Mouse (Mus musculus): Measurements from ENCODE around the gene Ube2g1. TPM values are rescaled to one million over a fixed set of nuclear protein-coding genes. Genes with fewer than 3 reads are reported as not detected.
"Not testable (repeated sequence)": the region's sequence is repeated elsewhere in the genome, so short reads cannot be mapped to it uniquely, and the experiment has no call there.

The Ube2g1 gene
- total RNA-seq, 2 experiments from 2014 or later: 44.1 to 44.7 TPM

- no peak for DNase-seq (ENCODE audit: low spot score in 2 of 2)
These were observed 79.6 kb downstream of the Ube2g1 start for GRCm38 (mm10) chr11:72686697-72687096.

GRCm38 (mm10) chr11:72688242-72688641, 81.2 kb downstream of the Ube2g1 start:
- TF ChIP-seq CTCF (conservative IDR thresholded peaks at IDR 0.05): no peak
- H3K27ac ChIP-seq: no peak overlapping the region
- H3K4me3 ChIP-seq: no peak overlapping the region
- DNase-seq (ENCODE audit: low spot score in 2 of 2): no peak

More at GRCm38 (mm10) chr11:72686697-72687096, 79.6 kb downstream of the Ube2g1 start:
- Histone ChIP-seq H3K27ac (no peak overlapping the region), H3K4me3 (no peak overlapping the region)
- no peak for TF ChIP-seq CTCF (conservative IDR thresholded peaks at IDR 0.05)

- Histone ChIP-seq H3K4me3 (peak overlapping the region; percentile 84), H3K27ac (no peak overlapping the region)
- no peak for DNase-seq (ENCODE audit: low spot score in 2 of 2)
- no peak for TF ChIP-seq CTCF (conservative IDR thresholded peaks at IDR 0.05)
These were observed 82.0 kb downstream of the Ube2g1 start for GRCm38 (mm10) chr11:72689115-72689514.

GRCm38 (mm10) chr11:72689551-72690510, 82.7 kb downstream of the Ube2g1 start, which contains the start of gene Ankfy1:
Gene Ankfy1 (plus strand): TSS chr11:72690006.
- H3K27ac ChIP-seq: peak within 1 kb of the TSS; percentile 97
- peak within 1 kb of the TSS; percentile 84 for H3K4me3 ChIP-seq
- no peak for TF ChIP-seq CTCF (conservative IDR thresholded peaks at IDR 0.05)
- peak; percentile 94 to 96 for DNase-seq (ENCODE audit: low spot score in 2 of 2)

GRCm38 (mm10) chr11:72692353-72692752, 85.3 kb downstream of the Ube2g1 start:
- no peak overlapping the region for H3K27ac ChIP-seq
- TF ChIP-seq CTCF (conservative IDR thresholded peaks at IDR 0.05): no peak
- no peak overlapping the region for H3K4me3 ChIP-seq
- no peak for DNase-seq (ENCODE audit: low spot score in 2 of 2)

GRCm38 (mm10) chr11:72695025-72695424, 87.9 kb downstream of the Ube2g1 start:
- no peak overlapping the region for H3K4me3 ChIP-seq
- no peak for TF ChIP-seq CTCF (conservative IDR thresholded peaks at IDR 0.05)
- no peak overlapping the region for H3K27ac ChIP-seq
- DNase-seq (ENCODE audit: low spot score in 2 of 2): no peak

GRCm38 (mm10) chr11:72696368-72696971, 89.4 kb downstream of the Ube2g1 start:
- no peak overlapping the region for H3K27ac ChIP-seq
- no peak for TF ChIP-seq CTCF (conservative IDR thresholded peaks at IDR 0.05)
- no peak for DNase-seq (ENCODE audit: low spot score in 2 of 2)
- no peak overlapping the region for H3K4me3 ChIP-seq

- Histone ChIP-seq H3K4me3 (no peak overlapping the region), H3K27ac (no peak overlapping the region)
- no peak for TF ChIP-seq CTCF (conservative IDR thresholded peaks at IDR 0.05)
- no peak for DNase-seq (ENCODE audit: low spot score in 2 of 2)
These were observed 90.2 kb downstream of the Ube2g1 start for GRCm38 (mm10) chr11:72697323-72697722.

- H3K27ac ChIP-seq; DNase-seq (ENCODE audit: low spot score in 2 of 2); H3K4me3 ChIP-seq: not testable (repeated sequence)
These were observed 98.0 kb downstream of the Ube2g1 start for GRCm38 (mm10) chr11:72705111-72705510.

- TF ChIP-seq CTCF (conservative IDR thresholded peaks at IDR 0.05): no peak
- DNase-seq (ENCODE audit: low spot score in 2 of 2): peak in 1 of 2 experiments; percentile 22
- H3K27ac ChIP-seq: no peak overlapping the region
- no peak overlapping the region for H3K4me3 ChIP-seq
These were observed 105.6 kb downstream of the Ube2g1 start for GRCm38 (mm10) chr11:72712721-72713120.

- no peak overlapping the region for H3K27ac ChIP-seq
- no peak for DNase-seq (ENCODE audit: low spot score in 2 of 2)
- H3K4me3 ChIP-seq: no peak overlapping the region
- TF ChIP-seq CTCF (conservative IDR thresholded peaks at IDR 0.05): no peak
These were observed 111.1 kb downstream of the Ube2g1 start for GRCm38 (mm10) chr11:72718161-72718560.

GRCm38 (mm10) chr11:72723165-72723564, 116.1 kb downstream of the Ube2g1 start:
- no peak for DNase-seq (ENCODE audit: low spot score in 2 of 2)
- TF ChIP-seq CTCF (conservative IDR thresholded peaks at IDR 0.05): no peak

GRCm38 (mm10) chr11:72723871-72724270, 116.8 kb downstream of the Ube2g1 start:
- H3K27ac ChIP-seq: no peak overlapping the region
- no peak overlapping the region for H3K4me3 ChIP-seq
- peak; percentile 83 for TF ChIP-seq CTCF (conservative IDR thresholded peaks at IDR 0.05)
- no peak for DNase-seq (ENCODE audit: low spot score in 2 of 2)

More at GRCm38 (mm10) chr11:72723165-72723564, 116.1 kb downstream of the Ube2g1 start:
- Histone ChIP-seq H3K27ac (no peak overlapping the region), H3K4me3 (no peak overlapping the region)
